Mouse (Mus musculus) CD4-positive naive resting alpha-beta T cell, adult 57 days (primary cell): Measurements from ENCODE around the gene Apob. TPM values are rescaled to one million over a fixed set of nuclear protein-coding genes. Genes with fewer than 3 reads are reported as not detected.

Experiments used
- total RNA-seq: library from RNA; stranded (reverse); gene quantifications from one replicate; pipeline ENCODE4 v1.2.4, GENCODE M21; 2023

The Apob gene
- not detected for total RNA-seq

DNA sequence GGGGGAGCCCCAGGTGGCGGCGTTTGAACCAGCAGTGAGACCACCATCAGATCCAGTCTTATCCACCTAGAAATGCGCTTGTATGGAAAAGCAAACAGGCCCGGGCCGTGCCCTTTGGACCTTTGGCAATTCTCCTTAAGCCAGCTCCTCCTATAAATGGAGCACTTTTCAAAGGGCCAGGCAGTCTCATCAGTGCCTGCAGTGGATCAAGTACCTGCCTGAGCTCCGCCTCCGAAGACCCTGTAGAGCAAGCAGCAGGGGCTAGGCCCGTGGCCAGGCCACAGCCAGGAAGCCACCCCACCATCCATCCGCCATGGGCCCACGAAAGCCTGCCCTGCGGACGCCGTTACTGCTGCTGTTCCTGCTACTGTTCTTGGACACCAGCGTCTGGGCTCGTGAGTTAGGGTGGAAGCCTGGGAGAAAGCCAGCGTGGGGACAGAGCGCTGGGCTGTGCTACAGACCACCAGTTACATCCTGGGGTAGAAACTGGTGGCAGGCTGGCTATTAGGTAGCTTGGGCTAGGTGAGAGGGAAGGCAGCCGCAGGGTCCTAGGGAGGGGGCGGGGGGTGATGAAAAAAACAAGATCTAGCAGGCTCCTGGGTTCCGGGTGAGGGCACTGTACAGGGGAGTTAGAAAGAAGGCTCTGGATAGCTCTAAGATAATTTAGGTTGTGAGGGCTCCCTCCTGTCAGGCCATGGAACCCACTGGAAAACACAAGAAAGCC is at the start of gene Apob:
Apob (plus strand) TSS at position 183 of the 724 bp plus-strand sequence.

Other genes with a start within 250 kb of the Apob start
- 40.1 TPM for gene Ldah, start 230.5 kb downstream of the Apob start, total RNA-seq